19 mouse cellular contexts compared by ENCODE assay signal in the genomic region with DNA sequence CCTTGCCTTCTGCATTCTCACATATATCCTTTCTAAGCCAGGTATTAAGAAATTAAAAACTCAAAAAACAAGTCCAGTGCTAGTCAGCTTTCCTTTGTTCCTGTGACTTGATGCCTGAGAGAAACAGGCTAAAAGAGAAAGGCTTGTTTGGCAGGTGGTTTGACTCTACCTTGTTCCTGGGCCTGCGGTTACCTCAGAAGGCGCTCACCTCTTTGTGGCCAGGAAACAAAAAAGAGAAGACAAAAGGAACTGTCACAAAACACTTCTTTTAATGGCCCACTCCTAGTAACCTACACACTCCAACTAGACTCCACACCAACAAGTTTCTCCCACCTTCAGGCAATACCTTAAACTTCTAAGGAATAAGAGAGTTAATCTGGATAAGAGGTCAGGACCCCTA. TPM values are rescaled to one million over a fixed set of nuclear protein-coding genes. Genes with fewer than 3 reads are reported as not detected.
DNase-seq lines count a peak whose midpoint lies in the region; ATAC-seq and TF ChIP-seq lines count a peak whose summit lies in the region.
"Had no signal": no experiment of that assay in that cellular context is flagged by ENCODE, and none has a peak within 500 bp of the region (broad histone marks: within the 10 kb centered on the region; RNA-seq: fewer than 3 reads in every experiment).

No protein-coding gene starts in this region.

- peak overlapping the region; percentile 60; the same call in 1 of the 2 replicates for H3K27ac ChIP-seq in spleen, adult 2 months (ENCODE audit: insufficient read depth, low read length)
- H3K27ac ChIP-seq in forebrain, embryonic 14.5 days (ENCODE audit: low read depth, low read length): no peak overlapping the region
- H3K27ac ChIP-seq: embryonic facial prominence, embryonic 13.5 days; forebrain, embryonic 13.5 days; gastrocnemius, adult 2 months; heart, embryonic 13.5 days; hindbrain, embryonic 15.5 days had no signal

- H3K9me3 ChIP-seq in forebrain, embryonic 14.5 days (replicated peaks; ENCODE audit: control insufficient read depth, low read length): no peaks in the 10 kb centered on the region
- H3K9me3 ChIP-seq: embryonic facial prominence, embryonic 13.5 days; forebrain, embryonic 13.5 days; heart, embryonic 13.5 days; hindbrain, embryonic 15.5 days had no signal

- 70% methylated on average over 2 of the region's 2 CpGs for WGBS in spleen, adult 2 months
- 88% methylated on average over 2 of the region's 2 CpGs for WGBS in forebrain, embryonic 14.5 days

- H3K4me3 ChIP-seq in spleen, adult 2 months (ENCODE audit: extremely low read depth, insufficient read depth, insufficient read length): no peak overlapping the region
- H3K4me3 ChIP-seq in forebrain, embryonic 14.5 days (ENCODE audit: low read depth, low read length): no peak overlapping the region
- H3K4me3 ChIP-seq: embryonic facial prominence, embryonic 13.5 days; forebrain, embryonic 13.5 days; gastrocnemius, adult 2 months; heart, embryonic 13.5 days; hindbrain, embryonic 15.5 days had no signal

- H3K9ac ChIP-seq in forebrain, embryonic 14.5 days (ENCODE audit: low read length): no peak overlapping the region
- H3K9ac ChIP-seq: embryonic facial prominence, embryonic 13.5 days; forebrain, embryonic 13.5 days; heart, embryonic 13.5 days; hindbrain, embryonic 15.5 days had no signal

- H3K4me1 ChIP-seq in spleen, adult 2 months (ENCODE audit: control insufficient read depth, insufficient read depth, insufficient read length): peaks cover 12% of the 10 kb centered on the region; the same call in 1 of the 2 replicates
- H3K4me1 ChIP-seq in forebrain, embryonic 14.5 days (ENCODE audit: control insufficient read depth, insufficient read depth, low read length): no peaks in the 10 kb centered on the region
- H3K4me1 ChIP-seq: embryonic facial prominence, embryonic 13.5 days; forebrain, embryonic 13.5 days; hindbrain, embryonic 15.5 days had no signal

- DNase-seq in spleen, adult 2 months (ENCODE audit: low read depth in 1 of 2, low spot score in 2 of 2): no peak
- DNase-seq in spleen, postnatal 10 days (ENCODE audit: low spot score in 2 of 2): no peak
- DNase-seq in CD4-positive helper T cell, adult 2 months (ENCODE audit: low read depth, low spot score): peak; percentile 74
- DNase-seq in CD8-positive naive resting alpha-beta T cell, adult 2 months (ENCODE audit: low read depth in 2 of 2, low spot score in 2 of 2): peak; percentile 45 to 56
- no peak for DNase-seq in forebrain, embryonic 14.5 days (ENCODE audit: low spot score)
- DNase-seq in gastrocnemius, postnatal 10 days: no peak
- DNase-seq: adrenal gland, adult 2 months; adrenal gland, postnatal 25 days; cerebellum, adult 18-20 months; cerebellum, adult 9-11 months; cerebellum, postnatal 36 days; gastrocnemius, adult 2 months; gastrocnemius, postnatal 36 days; heart, postnatal 36 days had no signal

- TF ChIP-seq CTCF in spleen, adult 2 months (IDR thresholded peaks at IDR 0.05; ENCODE audit: extremely low read depth, insufficient read depth, insufficient read length, insufficient replicate concordance): no peak

- H3K36me3 ChIP-seq in spleen, adult 2 months (ENCODE audit: control insufficient read depth, insufficient read depth, low read length): no peaks in the 10 kb centered on the region
- H3K36me3 ChIP-seq in forebrain, embryonic 14.5 days (ENCODE audit: control insufficient read depth, insufficient read depth, low read length): no peaks in the 10 kb centered on the region
- H3K36me3 ChIP-seq: embryonic facial prominence, embryonic 13.5 days; heart, embryonic 13.5 days; hindbrain, embryonic 15.5 days had no signal

- H3K27me3 ChIP-seq in spleen, adult 2 months (ENCODE audit: control insufficient read depth, insufficient read depth, low read length): no peaks in the 10 kb centered on the region
- no peaks in the 10 kb centered on the region for H3K27me3 ChIP-seq in forebrain, embryonic 14.5 days (replicated peaks; ENCODE audit: control insufficient read depth, insufficient read depth, low read length)
- H3K27me3 ChIP-seq: embryonic facial prominence, embryonic 13.5 days; forebrain, embryonic 13.5 days; heart, embryonic 13.5 days; hindbrain, embryonic 15.5 days had no signal

- TF ChIP-seq POLR2A in spleen, adult 2 months (IDR thresholded peaks at IDR 0.05; ENCODE audit: low read depth, low read length): no peak

- no peak overlapping the region for H3K4me2 ChIP-seq in forebrain, embryonic 14.5 days (ENCODE audit: low read length)
- H3K4me2 ChIP-seq: embryonic facial prominence, embryonic 13.5 days; forebrain, embryonic 13.5 days; heart, embryonic 13.5 days; hindbrain, embryonic 15.5 days had no signal

- ATAC-seq in inflammation-experienced regulatory T-cells, adult 6 months: peak; percentile 66
- ATAC-seq in forebrain, embryonic 14.5 days: no peak
- ATAC-seq: forebrain, embryonic 13.5 days had no signal

RNA-seq across cellular contexts. Expression of a gene that starts 9.5 kb away (rescaled TPM):
- 1.8 and 3.3 TPM in 2 replicates for polyA plus RNA-seq in spleen, adult 2 months (2012; rRNA removed)
- under 1 TPM in 2 of 3 experiments, not detected in 1; 0.35 to 0.66 TPM for polyA plus RNA-seq in inflammation-experienced regulatory T-cells, adult 6 months (2017; shearing (Covaris generic))
- 0.38 and 0.72 TPM in 2 replicates for polyA plus RNA-seq in forebrain, embryonic 14.5 days (2014; fragmentation: Nextera tagmentation; extraction: Ambion mirVana)
- total RNA-seq in gastrocnemius, postnatal 10 days (2021): 1 to 10 TPM; 1.4 to 2.1 TPM

RNA-seq across cellular contexts. Expression of a gene that starts 11.5 kb away (rescaled TPM):
- polyA plus RNA-seq in spleen, adult 2 months (2012; rRNA removed): 23.4 and 33.8 TPM in 2 replicates
- 10 to 100 TPM; 12.4 to 22.0 (median 15.7) TPM for polyA plus RNA-seq in inflammation-experienced regulatory T-cells, adult 6 months (2017; shearing (Covaris generic))
- 6.2 and 7.2 TPM in 2 replicates for polyA plus RNA-seq in forebrain, embryonic 14.5 days (2014; fragmentation: Nextera tagmentation; extraction: Ambion mirVana)
- 10 to 100 TPM; 24.9 to 39.5 TPM for total RNA-seq in gastrocnemius, postnatal 10 days (2021)

Comparison
In these comparisons a context has a peak if more than half of its experiments do, and no peak if none do; other contexts are left out.
1. DNase-seq: peak in CD4-positive helper T cell, adult 2 months (single experiment) and CD8-positive naive resting alpha-beta T cell, adult 2 months (2 of 2); none in spleen, adult 2 months (0 of 2), spleen, postnatal 10 days (0 of 2), forebrain, embryonic 14.5 days (single experiment) and gastrocnemius, postnatal 10 days (single experiment).